Mouse (Mus musculus): Measurements from ENCODE around the gene Ctcf. TPM values are rescaled to one million over a fixed set of nuclear protein-coding genes. Genes with fewer than 3 reads are reported as not detected.

Gene Ctcf
- total RNA-seq (2023): 147 TPM

DNA sequence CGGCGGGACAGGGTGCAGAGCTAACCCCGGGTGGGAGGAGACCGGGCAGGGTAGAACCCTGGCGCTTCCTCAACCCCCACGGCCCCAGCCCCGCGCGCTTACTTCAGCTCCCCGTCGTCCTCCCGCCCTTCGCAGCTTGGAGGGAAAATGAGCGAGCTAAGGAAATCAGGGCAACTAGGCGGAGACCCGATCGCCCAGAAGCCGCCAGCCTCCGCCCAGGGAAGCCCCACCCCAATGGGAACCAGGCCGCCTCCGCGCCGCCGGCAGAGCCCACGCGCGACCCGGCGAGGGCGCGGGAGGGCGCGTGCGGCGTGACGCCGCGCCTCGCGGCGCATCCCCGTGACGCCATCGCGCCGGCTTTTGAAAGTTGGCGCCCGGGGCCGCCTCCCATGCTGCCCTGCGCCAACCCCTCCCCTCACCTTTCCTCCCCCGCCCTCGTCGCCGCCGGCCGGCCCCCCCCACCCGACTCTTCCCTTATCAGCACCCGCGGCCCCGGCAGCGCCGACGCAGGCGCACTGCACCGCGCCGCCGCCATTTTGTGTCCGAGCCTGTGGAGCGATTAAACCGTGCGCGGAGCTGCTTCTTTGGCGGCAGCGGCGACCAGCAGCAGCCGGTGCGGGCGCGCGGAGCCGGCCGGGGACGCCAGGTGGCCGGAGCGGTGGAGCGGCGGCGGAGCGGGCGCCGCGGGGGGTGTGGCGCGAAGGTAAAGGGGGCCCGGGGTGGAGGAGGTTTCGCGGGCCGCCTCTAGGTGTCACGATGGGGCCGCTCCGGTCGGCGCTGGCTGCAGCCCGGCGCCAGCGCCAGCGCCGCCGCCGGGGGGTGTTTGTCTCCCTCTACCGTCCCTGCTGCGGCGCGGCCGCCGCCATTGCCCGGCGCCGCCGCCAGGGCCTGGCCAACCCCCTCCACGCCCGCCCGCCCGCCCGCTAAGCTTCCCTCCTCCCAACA lies at the start of gene Ctcf:
Gene Ctcf (plus strand): TSS at position 551 of the 945 bp plus-strand sequence.

DNA sequence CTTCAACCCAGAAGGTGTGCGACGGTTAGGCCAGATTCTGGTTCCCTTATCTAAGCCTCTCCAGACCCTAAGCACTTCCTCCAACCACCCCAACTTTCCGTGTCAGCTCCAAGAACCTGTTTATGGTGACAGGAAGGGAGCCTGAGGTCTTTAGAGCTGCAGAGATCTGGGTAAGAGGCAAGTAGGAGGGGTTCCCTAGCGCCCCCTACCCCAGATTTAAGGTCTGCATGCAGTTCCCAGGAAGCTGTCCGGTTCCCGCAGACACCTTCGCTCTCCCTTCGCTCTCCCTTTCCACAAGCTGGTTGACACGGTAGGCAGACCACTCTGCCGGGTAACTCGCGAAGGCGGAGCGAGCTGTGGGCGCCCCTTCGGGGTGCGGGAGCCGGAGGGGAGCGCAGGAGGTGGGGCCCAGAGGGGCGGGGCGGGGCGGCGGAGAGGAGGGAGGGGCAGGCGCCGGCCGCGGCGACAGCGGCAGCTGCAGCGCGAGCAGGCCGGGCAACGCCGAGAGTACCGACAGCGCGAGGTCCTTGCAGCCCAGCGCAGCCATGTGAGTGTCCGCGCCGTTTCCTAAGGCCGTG lies 31.5 kb upstream of the Ctcf start, which contains the start of gene Ripor1:
Gene Ripor1 (plus strand): TSS at position 452 of the 578 bp plus-strand sequence.

GRCm38 (mm10) chr8:105636963-105637510 lies 669 bp downstream of the Ctcf start, which contains the start of gene Agrp:
TSS of gene Agrp (minus strand) at chr8:105637393.

DNA sequence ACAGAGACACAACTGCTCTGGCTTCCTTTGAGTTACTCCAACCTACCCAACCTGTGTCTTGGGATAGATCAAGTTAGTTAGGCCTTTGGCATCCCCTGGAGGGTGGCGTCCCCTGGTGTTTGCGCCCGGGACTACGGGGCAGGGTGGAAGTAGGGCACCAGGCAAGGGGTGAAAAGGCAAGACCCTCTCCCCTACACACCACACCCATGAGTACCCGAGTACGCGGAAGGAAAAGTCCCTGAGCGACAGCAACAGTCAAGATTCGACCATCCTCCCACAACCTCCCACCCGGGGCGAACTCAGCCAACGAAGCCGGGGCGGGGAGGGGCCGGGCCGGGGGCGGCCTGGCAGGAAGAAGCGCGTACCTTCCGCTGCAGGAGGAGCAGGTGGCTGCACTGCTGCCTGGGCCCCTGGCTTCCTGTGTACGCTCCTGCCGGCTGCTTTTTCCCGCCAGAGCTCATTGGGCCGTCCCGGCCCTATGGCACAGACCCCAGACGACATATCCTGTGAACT lies 49.5 kb downstream of the Ctcf start, which contains the start of gene Carmil2:
Gene Carmil2 (plus strand): TSS at position 479 of the 513 bp plus-strand sequence.

DNA sequence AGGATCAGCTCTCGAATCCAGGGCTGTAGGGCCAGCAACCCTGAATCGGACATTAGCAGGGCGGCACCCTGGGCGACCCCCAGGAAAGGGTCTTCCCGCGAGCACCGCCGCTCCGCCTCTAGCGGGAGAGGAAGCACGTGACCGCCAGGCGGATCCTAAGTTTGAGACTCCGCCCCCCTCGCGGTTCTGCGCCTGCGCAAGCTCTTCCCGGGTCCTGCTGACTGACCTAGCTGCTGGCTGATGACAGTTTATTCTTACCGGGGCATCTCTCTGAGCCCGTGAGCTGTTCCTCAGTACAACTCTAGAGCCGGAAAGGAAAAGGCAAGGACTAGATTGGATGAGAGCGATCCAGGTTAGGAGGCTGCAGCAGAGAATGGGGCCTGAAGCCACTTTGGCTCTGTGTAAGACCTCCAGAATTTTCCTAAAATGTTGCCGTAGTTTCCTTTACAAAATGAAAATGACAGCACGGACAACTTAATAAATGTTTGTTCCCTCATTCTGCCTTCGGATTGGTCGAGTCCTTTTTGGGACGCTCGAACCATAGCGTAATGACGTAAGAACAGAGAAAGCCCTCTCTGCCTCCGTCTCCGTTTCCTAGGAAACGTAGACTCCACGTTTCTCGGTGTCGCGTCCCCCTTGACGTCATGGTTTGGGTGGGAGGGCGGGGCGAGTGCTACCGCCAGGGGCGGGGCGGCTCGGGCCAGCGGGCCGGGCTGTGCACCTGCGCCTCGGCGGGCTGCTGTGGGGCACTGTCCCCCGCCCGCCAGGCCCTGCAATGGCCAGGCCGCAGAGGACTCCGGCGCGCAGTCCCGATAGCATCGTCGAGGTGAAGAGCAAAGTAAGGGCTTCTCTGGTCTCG lies 64.8 kb downstream of the Ctcf start, which contains the start of the genes Acd and Pard6a:
Gene Acd (minus strand): TSS at position 137 of the 859 bp plus-strand sequence.
Gene Pard6a (plus strand): TSS at position 183 of the 859 bp plus-strand sequence.

DNA sequence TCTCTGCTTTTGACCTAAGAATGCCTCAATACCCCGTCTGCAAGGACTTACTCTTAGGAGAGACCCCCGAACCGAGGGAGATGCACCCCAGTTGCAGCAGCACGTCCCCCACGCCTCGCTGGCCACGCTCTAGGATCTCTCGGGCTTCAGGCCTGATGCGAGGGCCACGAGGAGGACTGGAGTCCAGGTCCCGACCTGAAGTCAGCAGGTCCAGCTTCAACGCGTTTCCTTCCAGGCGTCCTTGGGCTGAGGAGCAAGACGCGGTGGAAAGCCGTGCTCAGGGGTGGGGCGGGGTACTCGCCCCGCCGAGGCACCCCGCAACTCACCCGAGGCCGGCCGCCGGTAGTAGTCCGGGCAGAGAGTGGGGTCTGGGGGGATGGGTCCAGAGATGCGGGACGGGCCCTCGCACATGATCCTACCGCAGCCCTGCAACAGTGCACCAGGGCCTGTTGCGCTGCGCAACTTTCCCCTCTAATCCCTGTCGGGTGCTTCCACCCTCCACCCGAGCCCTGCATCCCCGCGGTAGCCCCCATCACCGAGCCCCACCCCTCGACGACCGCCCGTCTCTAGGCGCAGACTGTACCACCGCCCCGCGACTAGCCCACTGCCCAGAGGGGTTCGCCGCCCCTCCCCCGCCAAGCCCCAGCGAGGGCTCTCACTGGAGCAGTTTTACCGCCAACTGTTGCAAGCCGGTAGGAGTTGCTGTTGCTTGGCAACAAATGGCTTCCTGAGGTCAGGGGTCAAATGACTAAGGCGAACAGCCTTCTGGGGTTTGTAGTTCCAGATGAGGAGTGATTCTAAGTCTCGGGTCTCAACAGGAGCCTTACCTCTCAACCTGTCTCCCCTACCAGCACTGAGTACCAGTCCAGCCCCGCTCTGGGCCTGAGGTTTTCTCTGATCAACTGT lies 71.4 kb downstream of the Ctcf start, which contains the start of the genes 4933405L10Rik and Enkd1:
Gene 4933405L10Rik (plus strand): TSS at position 158 of the 906 bp plus-strand sequence.
Gene Enkd1 (minus strand): TSS at position 713 of the 906 bp plus-strand sequence.

Other genes with a start within 250 kb of the Ctcf start
- gene Kctd19, start 223.1 kb upstream of the Ctcf start, total RNA-seq (2023): not detected
- gene Lrrc36, start 223.0 kb upstream of the Ctcf start, total RNA-seq (2023): not detected
- 0.82 TPM for gene Tppp3, start 165.0 kb upstream of the Ctcf start, total RNA-seq (2023)
- gene Zdhhc1, start 139.7 kb upstream of the Ctcf start, total RNA-seq (2023): 4.3 TPM
- not detected for gene Hsd11b2, start 117.8 kb upstream of the Ctcf start, total RNA-seq (2023)
- gene Atp6v0d1, start 70.5 kb upstream of the Ctcf start, total RNA-seq (2023): 82.3 TPM
- gene Ripor1, start 31.3 kb upstream of the Ctcf start, total RNA-seq (2023): 19.3 TPM
- not detected for gene Agrp, start 825 bp downstream of the Ctcf start, total RNA-seq (2023)
- 141 TPM for gene Carmil2, start 49.7 kb downstream of the Ctcf start, total RNA-seq (2023)
- 53.3 TPM for gene Acd, start 64.5 kb downstream of the Ctcf start, total RNA-seq (2023)
- 8.4 TPM for gene Pard6a, start 64.6 kb downstream of the Ctcf start, total RNA-seq (2023)
- gene 4933405L10Rik, start 71.1 kb downstream of the Ctcf start, total RNA-seq (2023): not detected
- 1.3 TPM for gene Enkd1, start 71.6 kb downstream of the Ctcf start, total RNA-seq (2023)
- gene Gfod2, start 122.1 kb downstream of the Ctcf start, total RNA-seq (2023): 2.9 TPM
- 141 TPM for gene Ranbp10, start 190.8 kb downstream of the Ctcf start, total RNA-seq (2023)
- not detected for gene Tsnaxip1, start 191.2 kb downstream of the Ctcf start, total RNA-seq (2023)
- gene Cenpt, start 216.7 kb downstream of the Ctcf start, total RNA-seq (2023): 30.7 TPM
- gene Thap11, start 218.6 kb downstream of the Ctcf start, total RNA-seq (2023): 15.0 TPM
- 23.4 TPM for gene Nutf2, start 224.0 kb downstream of the Ctcf start, total RNA-seq (2023)
- 92.0 TPM for gene Edc4, start 244.3 kb downstream of the Ctcf start, total RNA-seq (2023)